Mouse (Mus musculus) adrenal gland, postnatal 25 days (tissue): ENCODE measurements around the gene Nol12. TPM values are rescaled to one million over a fixed set of nuclear protein-coding genes. Genes with fewer than 3 reads are reported as not detected.

ENCODE experiments used
- DNase-seq: peaks from one replicate; pipeline ENCODE4 v3.0.0; 2021; ENCODE audit warnings: mixed read lengths
- microRNA-seq, 2 experiments: library from miRNA; unstranded; fragments of <30 nt; microRNA quantifications; one replicate each; pipeline ENCODE4 v1.2.0; 2021
- total RNA-seq: library from RNA; stranded (reverse); gene quantifications from 2 replicates; pipeline ENCODE4 v1.2.3, GENCODE M21; 2021

The Nol12 gene
- total RNA-seq, 1 experiment from 2014 or later: 44.0 TPM

DNA sequence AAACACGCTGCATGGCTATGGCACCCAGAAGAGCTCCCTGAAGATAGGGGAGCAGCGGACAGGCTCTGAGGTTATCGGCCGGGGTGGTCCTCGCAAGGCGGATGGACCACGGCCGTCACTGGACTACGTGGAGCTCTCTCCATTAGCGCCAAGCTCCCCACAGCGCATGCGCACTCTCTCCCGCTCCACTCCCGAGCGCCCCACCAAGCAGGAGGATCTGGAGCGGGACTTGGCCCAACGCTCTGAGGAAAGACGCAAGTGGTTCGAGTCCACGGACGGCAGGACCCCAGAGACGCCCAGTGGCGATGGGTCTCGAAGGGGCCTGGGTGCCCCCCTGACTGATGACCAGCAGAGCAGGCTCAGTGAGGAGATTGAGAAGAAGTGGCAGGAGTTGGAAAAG is 58.2 kb downstream of the Nol12 start:
- no peak for DNase-seq

Small RNA genes lying within 50 kb of the gene (microRNA-seq; reads per million reads assigned to microRNA genes)
- gene Mir6955: 0 to 1.0 reads per million in 2 experiments

Other genes with a start within 250 kb of the Nol12 start
- gene Elfn2, start 216.2 kb upstream of the Nol12 start, total RNA-seq: 2.4 and 7.8 TPM in 2 replicates
- gene Mfng, start 161.5 kb upstream of the Nol12 start, total RNA-seq: 11.9 and 14.5 TPM in 2 replicates
- 6.5 and 7.0 TPM in 2 replicates for gene Card10, start 131.9 kb upstream of the Nol12 start, total RNA-seq
- gene Cdc42ep1, start 92.3 kb upstream of the Nol12 start, total RNA-seq: 38.8 and 43.4 TPM in 2 replicates
- gene Lgals2, start 79.4 kb upstream of the Nol12 start, total RNA-seq: not detected in 2 replicates
- gene Gga1, start 57.7 kb upstream of the Nol12 start, total RNA-seq: 58.1 and 61.5 TPM in 2 replicates
- gene Gm49510, start 35.3 kb upstream of the Nol12 start, total RNA-seq: not detected in 2 replicates
- gene Sh3bp1, start 35.2 kb upstream of the Nol12 start, total RNA-seq: 6.1 and 8.8 TPM in 2 replicates
- gene Pdxp, start 21.0 kb upstream of the Nol12 start, total RNA-seq: 5.0 and 6.0 TPM in 2 replicates
- gene Lgals1, start 8.2 kb upstream of the Nol12 start, total RNA-seq: 273 and 304 TPM in 2 replicates
- 113 and 114 TPM in 2 replicates for gene Triobp, start 12.8 kb downstream of the Nol12 start, total RNA-seq
- 159 and 217 TPM in 2 replicates for gene H1f0, start 93.5 kb downstream of the Nol12 start, total RNA-seq
- gene Galr3, start 107.0 kb downstream of the Nol12 start, total RNA-seq: 0.39 TPM in 1 of 2 replicates, not detected in the other
- gene Ankrd54, start 128.0 kb downstream of the Nol12 start, total RNA-seq: 20.4 and 27.4 TPM in 2 replicates
- 150 and 151 TPM in 2 replicates for gene Eif3l, start 140.2 kb downstream of the Nol12 start, total RNA-seq
- 42.9 and 57.5 TPM in 2 replicates for gene Micall1, start 174.0 kb downstream of the Nol12 start, total RNA-seq
- gene Polr2f, start 206.1 kb downstream of the Nol12 start, total RNA-seq: 110 and 122 TPM in 2 replicates
- 6.3 and 7.2 TPM in 2 replicates for gene 1700088E04Rik, start 206.3 kb downstream of the Nol12 start, total RNA-seq
- 0.95 and 2.1 TPM in 2 replicates for gene Sox10, start 230.3 kb downstream of the Nol12 start, total RNA-seq